Mouse (Mus musculus) erythroblast, embryonic 14.5 days (primary cell): ENCODE data around the gene Fto. TPM values are rescaled to one million over a fixed set of nuclear protein-coding genes. Genes with fewer than 3 reads are reported as not detected.

Experiments
- H3K27me3 ChIP-seq: 2 replicates; pipeline ENCODE4 v1.6.1; 2012; ENCODE audit warnings: inconsistent platforms; ENCODE audit not compliant: control insufficient read depth
- H3K36me3 ChIP-seq: 2 replicates; pipeline ENCODE4 v1.6.1; 2012; ENCODE audit warnings: mild to moderate bottlenecking, inconsistent platforms; ENCODE audit not compliant: control insufficient read depth
- H3K4me1 ChIP-seq: 2 replicates; pipeline ENCODE4 v1.6.1; 2012; ENCODE audit warnings: inconsistent platforms; ENCODE audit not compliant: control insufficient read depth
- H3K4me3 ChIP-seq: replicated peaks from 2 replicates; pipeline ENCODE3; 2012; ENCODE audit warnings: moderate library complexity, mild to moderate bottlenecking, inconsistent platforms
- H3K9me3 ChIP-seq: 2 replicates; pipeline ENCODE4 v1.6.1; 2012; ENCODE audit warnings: low read length, inconsistent platforms, mixed read lengths; ENCODE audit not compliant: control insufficient read depth
- GATA1 ChIP-seq: IDR thresholded peaks from 2 replicates; pipeline ENCODE4 v1.6.1; 2012; ENCODE audit warnings: low read length, inconsistent platforms, mixed read lengths
- TAL1 ChIP-seq: IDR thresholded peaks from 3 replicates; pipeline ENCODE4 v1.6.1; 2012; ENCODE audit warnings: low read length, inconsistent platforms, mixed read lengths
- polyA plus RNA-seq: library from polyadenylated mRNA; stranded (reverse); fragments of >175 nt; gene quantifications from 2 replicates; pipeline ENCODE4 v1.2.3, GENCODE M21; 2012

Fto gene
- polyA plus RNA-seq, 1 experiment = 0.33 TPM

DNA sequence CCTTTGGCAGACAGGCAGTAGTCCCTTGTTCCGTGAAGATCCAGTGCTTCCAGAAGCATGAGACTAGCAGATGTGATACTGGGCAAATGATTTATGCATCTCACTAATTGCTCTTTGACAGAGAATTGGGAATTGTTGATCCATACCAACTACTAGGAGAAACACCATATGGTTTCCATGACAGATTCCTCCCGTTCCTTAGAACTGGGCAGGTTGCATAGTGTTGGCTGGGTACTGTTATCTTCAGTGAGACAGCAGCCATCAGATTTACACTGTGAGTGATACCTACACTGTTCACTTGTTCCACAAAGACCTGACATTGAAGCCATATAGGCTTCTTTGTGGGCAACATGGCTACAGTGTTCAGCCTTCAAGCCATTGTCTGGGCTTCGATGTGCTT lies 191.0 kb downstream of the Fto start:
- H3K4me1 ChIP-seq = peaks cover 39% of the 10 kb centered on the region
- H3K4me3 ChIP-seq = no peak overlapping the region
- TF ChIP-seq TAL1 (no peak), GATA1 (no peak)
- H3K9me3 ChIP-seq = no peaks in the 10 kb centered on the region
- H3K27me3 ChIP-seq = no peaks in the 10 kb centered on the region
- H3K36me3 ChIP-seq = 0 out of 2 replicates have a peak, but pooled peaks cover 2% of the 10 kb centered on the region

DNA sequence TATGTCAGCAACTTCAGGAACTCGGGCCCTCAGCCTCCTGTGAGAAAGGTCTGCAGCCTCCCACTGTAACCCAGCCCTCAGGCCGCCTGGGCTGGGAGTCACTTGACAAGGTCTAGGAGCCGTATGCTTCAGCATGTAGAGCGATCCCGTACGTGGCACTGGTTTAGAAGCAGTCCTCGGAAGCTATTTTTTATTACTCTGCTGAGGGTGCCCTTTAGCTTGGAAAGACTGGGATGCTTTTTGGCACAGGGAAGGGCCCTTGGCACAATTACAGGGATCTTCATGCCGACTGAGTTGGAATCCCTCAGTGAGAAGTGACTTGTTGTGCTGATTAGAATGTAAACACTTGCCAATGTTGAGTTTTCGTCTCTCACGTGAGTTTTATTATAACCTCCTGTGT lies 191.6 kb downstream of the Fto start:
- Histone ChIP-seq H3K9me3 (no peaks in the 10 kb centered on the region), H3K4me3 (no peak overlapping the region), H3K36me3 (0 out of 2 replicates have a peak, but pooled peaks cover 2% of the 10 kb centered on the region), H3K4me1 (peaks cover 39% of the 10 kb centered on the region), H3K27me3 (no peaks in the 10 kb centered on the region)
- TF ChIP-seq TAL1 (no peak), GATA1 (no peak)

DNA sequence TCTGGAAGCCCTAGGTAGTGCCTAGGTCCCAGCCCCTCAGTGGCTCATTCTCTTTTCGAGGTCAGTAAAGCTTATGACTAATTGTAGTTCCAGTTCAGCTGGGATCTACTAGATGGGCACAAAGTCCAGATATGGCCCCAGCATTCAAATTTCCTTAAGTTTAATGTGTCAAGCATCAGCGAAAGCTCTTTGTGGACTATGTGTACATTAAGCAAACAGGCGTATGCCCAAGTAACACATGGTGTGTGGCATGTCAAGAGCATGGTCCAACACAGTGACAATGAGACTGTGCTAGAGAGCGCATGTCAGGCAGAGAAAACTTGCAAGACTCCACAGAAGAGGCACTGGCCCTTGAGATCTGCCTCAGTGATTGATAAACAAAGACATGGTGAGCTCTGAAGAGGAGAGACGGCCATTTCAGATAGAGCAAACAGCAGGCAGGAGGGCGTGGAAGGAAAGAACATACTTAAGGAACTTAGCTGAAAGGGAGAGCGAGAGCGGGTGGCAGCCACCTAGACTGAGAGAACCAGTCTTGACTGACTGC lies 192.2 kb downstream of the Fto start:
- no peak for TF ChIP-seq TAL1
- no peak for TF ChIP-seq GATA1
- Histone ChIP-seq H3K27me3 (no peaks in the 10 kb centered on the region), H3K4me1 (peaks cover 39% of the 10 kb centered on the region), H3K4me3 (no peak overlapping the region), H3K36me3 (0 out of 2 replicates have a peak, but pooled peaks cover 2% of the 10 kb centered on the region), H3K9me3 (no peaks in the 10 kb centered on the region)

DNA sequence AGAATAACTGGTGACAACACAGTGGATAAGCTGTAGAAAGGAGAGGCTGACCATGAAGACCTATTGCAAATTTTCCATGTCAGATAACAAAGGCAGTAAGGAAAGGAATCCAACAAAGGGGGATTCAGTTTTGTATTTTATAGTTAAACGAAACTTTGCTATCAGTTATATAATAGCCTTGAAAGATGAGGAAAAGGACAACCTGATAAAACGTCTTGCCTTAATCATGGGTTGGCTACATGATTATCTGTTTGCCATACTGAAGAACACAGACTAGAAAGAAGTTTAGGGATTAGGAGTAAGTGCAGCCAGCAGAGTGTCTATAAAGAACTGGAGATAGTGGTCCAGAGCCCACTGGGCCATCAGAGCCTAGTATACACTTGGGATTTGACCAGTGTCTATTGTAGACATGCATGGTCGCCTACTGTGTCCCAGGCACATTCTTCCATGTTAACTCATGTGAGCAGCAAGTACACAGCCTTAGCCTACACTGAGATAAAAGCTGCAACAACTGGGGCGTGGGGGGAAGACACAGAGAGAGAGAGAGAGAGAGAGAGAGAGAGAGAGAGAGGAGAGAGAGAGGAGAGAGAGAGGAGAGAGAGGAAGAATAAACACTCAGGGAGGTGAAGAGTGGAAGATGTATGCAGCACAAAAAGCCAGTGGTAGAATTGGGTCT lies 192.8 kb downstream of the Fto start:
- Histone ChIP-seq H3K36me3 (0 out of 2 replicates have a peak, but pooled peaks cover 2% of the 10 kb centered on the region), H3K27me3 (no peaks in the 10 kb centered on the region), H3K4me3 (no peak overlapping the region), H3K4me1 (peaks cover 39% of the 10 kb centered on the region), H3K9me3 (no peaks in the 10 kb centered on the region)
- TF ChIP-seq GATA1 (no peak), TAL1 (no peak)

DNA sequence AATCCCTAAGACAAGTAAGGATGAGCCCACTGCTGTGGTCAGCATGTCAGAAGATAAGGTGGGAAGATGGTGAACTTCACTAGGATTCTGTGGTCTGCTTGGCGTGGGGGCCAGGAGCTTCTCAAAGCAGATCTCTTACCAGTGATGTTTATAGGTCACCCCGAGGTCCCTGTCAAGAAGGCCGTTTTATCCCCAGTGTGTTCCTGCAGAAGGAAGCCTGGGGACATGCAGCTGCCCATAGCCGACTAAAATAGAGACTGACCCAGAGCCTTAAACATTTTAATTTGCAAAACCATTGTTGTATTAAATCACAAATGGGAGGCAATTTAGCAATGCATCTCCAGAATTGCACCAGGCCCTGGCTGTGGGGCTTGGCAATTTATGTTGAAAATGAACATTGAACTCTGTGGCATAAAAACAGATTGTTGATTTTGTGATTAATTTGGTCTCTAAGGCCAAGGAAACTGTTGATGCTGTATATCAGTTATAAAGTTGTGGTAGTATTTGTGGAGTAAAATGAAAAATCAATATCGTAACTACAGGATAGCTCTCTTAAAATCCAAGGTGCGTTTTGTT lies 193.4 kb downstream of the Fto start:
- no peak for TF ChIP-seq TAL1
- no peak for TF ChIP-seq GATA1
- Histone ChIP-seq H3K4me1 (peaks cover 39% of the 10 kb centered on the region), H3K27me3 (no peaks in the 10 kb centered on the region), H3K4me3 (no peak overlapping the region), H3K9me3 (no peaks in the 10 kb centered on the region), H3K36me3 (0 out of 2 replicates have a peak, but pooled peaks cover 2% of the 10 kb centered on the region)

DNA sequence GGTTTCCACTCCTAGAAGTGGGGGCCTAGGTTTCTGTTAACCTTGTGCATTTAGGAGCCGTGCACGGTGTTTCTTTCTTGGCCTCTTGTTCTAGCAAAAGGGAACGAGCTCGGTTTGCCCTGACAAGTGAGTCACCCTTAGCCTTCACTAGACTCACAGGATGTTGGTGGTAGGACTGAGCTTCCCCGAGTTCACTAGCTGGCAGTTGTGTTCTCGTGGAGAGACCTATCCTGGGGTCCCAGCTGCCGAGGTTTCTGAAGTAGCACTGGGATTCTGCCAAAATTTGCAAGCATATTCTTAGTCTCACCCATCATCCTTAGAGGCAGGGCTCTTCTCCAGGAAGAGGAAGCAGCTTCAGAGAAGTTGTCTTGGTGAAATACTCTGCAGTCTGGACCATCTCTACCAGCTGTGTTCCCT lies 194.4 kb downstream of the Fto start:
- Histone ChIP-seq H3K27me3 (no peaks in the 10 kb centered on the region), H3K9me3 (no peaks in the 10 kb centered on the region), H3K4me1 (peaks cover 41% of the 10 kb centered on the region), H3K36me3 (0 out of 2 replicates have a peak, but pooled peaks cover 2% of the 10 kb centered on the region), H3K4me3 (no peak overlapping the region)
- TF ChIP-seq TAL1 (no peak), GATA1 (no peak)

DNA sequence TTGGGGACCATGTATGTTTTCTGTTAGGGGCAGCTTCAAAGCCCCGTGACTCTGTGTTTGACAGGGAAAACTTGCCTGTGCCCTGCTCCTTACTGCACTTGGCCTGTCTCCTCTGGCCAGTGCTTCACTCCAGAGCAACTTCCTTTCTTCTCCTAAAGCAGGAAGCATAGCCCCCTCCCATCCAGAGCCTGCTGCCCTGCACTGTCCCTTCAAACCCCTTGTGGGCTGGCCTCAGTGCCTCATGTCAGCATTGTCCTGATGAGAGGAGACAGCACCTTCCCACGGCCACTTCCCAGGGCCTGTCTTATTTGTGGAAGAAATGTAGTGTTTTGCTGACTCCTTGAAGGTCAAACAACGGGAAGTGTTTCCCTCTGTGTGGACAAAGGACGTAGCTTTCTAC lies 195.0 kb downstream of the Fto start:
- Histone ChIP-seq H3K9me3 (no peaks in the 10 kb centered on the region), H3K4me3 (no peak overlapping the region), H3K36me3 (0 out of 2 replicates have a peak, but pooled peaks cover 2% of the 10 kb centered on the region), H3K4me1 (peaks cover 41% of the 10 kb centered on the region), H3K27me3 (no peaks in the 10 kb centered on the region)
- no peak for TF ChIP-seq GATA1
- TF ChIP-seq TAL1 = no peak

DNA sequence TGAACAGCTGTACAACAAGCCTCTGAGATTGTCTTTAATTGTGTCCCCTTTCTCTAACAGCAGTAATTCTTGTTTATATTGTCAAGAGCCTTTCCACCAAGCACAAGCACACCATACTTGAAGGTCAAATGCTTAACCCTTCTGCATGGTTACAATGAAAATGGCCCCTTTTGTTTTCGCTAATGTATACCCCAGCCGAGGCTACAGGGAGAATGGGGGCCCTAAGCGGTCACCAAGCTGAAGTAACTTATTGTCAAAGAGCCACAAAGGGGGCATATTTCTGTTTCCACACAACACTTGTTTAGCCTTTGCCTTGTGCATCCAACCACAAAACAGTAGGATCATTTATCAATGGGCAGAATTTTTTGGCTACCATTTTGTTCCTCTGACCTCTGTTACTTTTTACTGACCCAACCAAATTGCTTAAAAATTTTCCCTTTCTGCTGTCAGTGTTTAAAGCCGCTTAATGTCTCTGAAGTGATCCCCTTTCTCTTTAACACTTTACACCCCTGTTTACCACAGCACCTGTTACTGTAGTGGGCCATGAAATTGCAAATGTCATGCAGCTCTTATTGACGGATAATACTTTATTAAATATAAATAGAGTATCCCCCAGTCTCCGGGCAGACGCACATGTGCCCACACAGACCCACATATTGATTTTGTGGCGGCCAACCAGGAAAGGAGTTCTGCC lies 196.0 kb downstream of the Fto start:
- H3K4me1 ChIP-seq = peaks cover 35% of the 10 kb centered on the region
- H3K36me3 ChIP-seq = 0 out of 2 replicates have a peak, but pooled peaks cover 2% of the 10 kb centered on the region
- no peaks in the 10 kb centered on the region for H3K9me3 ChIP-seq
- H3K27me3 ChIP-seq = no peaks in the 10 kb centered on the region
- H3K4me3 ChIP-seq = no peak overlapping the region
- TF ChIP-seq GATA1 (no peak), TAL1 (no peak)

DNA sequence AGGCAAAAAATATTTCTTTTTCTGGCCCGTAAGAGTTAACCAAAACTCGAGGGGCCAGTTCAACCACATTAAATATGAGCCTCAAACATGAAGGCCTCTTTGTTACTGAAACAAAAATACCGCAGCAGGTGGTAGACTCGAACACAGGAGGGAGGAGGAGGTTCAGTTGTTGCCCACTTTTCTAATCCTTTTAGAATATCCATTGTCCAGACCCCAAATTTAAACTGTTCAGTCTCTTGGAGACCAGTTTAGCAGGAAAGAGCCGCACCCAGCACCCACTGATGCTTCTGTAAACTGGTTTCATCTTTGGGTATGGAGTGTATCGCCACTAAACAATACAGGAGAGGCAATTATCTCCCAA lies 196.6 kb downstream of the Fto start:
- Histone ChIP-seq H3K4me1 (peaks cover 30% of the 10 kb centered on the region), H3K36me3 (no peaks in the 10 kb centered on the region), H3K4me3 (no peak overlapping the region), H3K9me3 (no peaks in the 10 kb centered on the region), H3K27me3 (no peaks in the 10 kb centered on the region)
- TF ChIP-seq GATA1 (no peak), TAL1 (no peak)
